Mouse (Mus musculus) CH12.LX (cell line): ENCODE data around the gene Ctbp1. TPM values are rescaled to one million over a fixed set of nuclear protein-coding genes. Genes with fewer than 3 reads are reported as not detected.

Source experiments
- DNase-seq: peaks from one replicate; pipeline ENCODE4 v3.0.0-alpha.2; 2013; ENCODE audit errors: extremely low read depth
- H3K27ac ChIP-seq: 2 replicates; pipeline ENCODE4 v1.5.1; 2012; ENCODE audit warnings: low read depth, mild to moderate bottlenecking, control low read depth, moderate library complexity; ENCODE audit not compliant: insufficient read depth
- H3K27me3 ChIP-seq: replicated peaks from 2 replicates; pipeline ENCODE3; 2012; ENCODE audit warnings: inconsistent platforms
- H3K36me3 ChIP-seq, 2 experiments: replicated peaks in 1 of 2; 2 replicates each; pipeline versions ENCODE3 to v1.6.1; 2012; ENCODE audit warnings: inconsistent platforms in 1 of 2, low read length in 1 of 2, mild to moderate bottlenecking in 1 of 2, mixed read lengths in 1 of 2, moderate library complexity in 1 of 2; ENCODE audit not compliant: control insufficient read depth in 1 of 2, insufficient read depth in 1 of 2
- H3K4me1 ChIP-seq, 2 experiments: 2 replicates each; pipeline ENCODE4 v1.6.1; 2012; ENCODE audit warnings: inconsistent platforms in 1 of 2, moderate library complexity in 1 of 2; ENCODE audit not compliant: insufficient read depth in 2 of 2, control insufficient read depth in 1 of 2
- H3K4me2 ChIP-seq: 2 replicates; pipeline ENCODE4 v1.6.1; 2012; ENCODE audit warnings: low read depth, mild to moderate bottlenecking, control low read depth; ENCODE audit not compliant: poor library complexity, insufficient read depth, severe bottlenecking
- H3K4me3 ChIP-seq, 3 experiments: fragments of 150-350 bp in 1 of 3; sonication (generic) in 1 of 3; replicated peaks in 1 of 3; 2 replicates each; pipeline versions ENCODE3 to v1.5.1; 2011 to 2012; ENCODE audit warnings: low read depth in 2 of 3, low read length in 2 of 3, mild to moderate bottlenecking in 2 of 3, moderate library complexity in 2 of 3, control low read depth in 1 of 3, improper control_type of control experiment in 1 of 3, inconsistent platforms in 1 of 3, mixed read lengths in 1 of 3; ENCODE audit not compliant: poor library complexity in 1 of 3
- H3K79me2 ChIP-seq: replicated peaks from 2 replicates; pipeline ENCODE4 v1.6.1; 2012; ENCODE audit warnings: mild to moderate bottlenecking, moderate library complexity; ENCODE audit not compliant: control insufficient read depth, poor library complexity, insufficient read depth, severe bottlenecking; ENCODE audit errors: extremely low read depth
- H3K9ac ChIP-seq: 2 replicates; pipeline ENCODE4 v1.6.1; 2012; ENCODE audit warnings: low read depth, mild to moderate bottlenecking, control low read depth, moderate library complexity; ENCODE audit not compliant: insufficient read depth
- H3K9me3 ChIP-seq: replicated peaks from 2 replicates; pipeline ENCODE3; 2012; ENCODE audit warnings: low read length, inconsistent platforms, mixed read lengths
- CHD1 ChIP-seq: IDR thresholded peaks from 2 replicates; pipeline ENCODE4 v1.6.1; 2012; ENCODE audit warnings: low read depth, low read length, improper control_type of control experiment, inconsistent platforms
- E2F4 ChIP-seq: IDR thresholded peaks from 2 replicates; pipeline ENCODE4 v1.6.1; 2011; ENCODE audit warnings: low read depth, low read length, improper control_type of control experiment; ENCODE audit not compliant: insufficient replicate concordance
- EP300 ChIP-seq: IDR thresholded peaks from 2 replicates; pipeline ENCODE4 v1.6.1; 2011; ENCODE audit warnings: low read length, improper control_type of control experiment
- ETS1 ChIP-seq: conservative IDR thresholded peaks from 2 replicates; pipeline ENCODE4 v1.6.1; 2012; ENCODE audit warnings: low read depth, mild to moderate bottlenecking, inconsistent platforms, low read length, improper control_type of control experiment, moderate library complexity
- GABPA ChIP-seq: IDR thresholded peaks from 2 replicates; pipeline ENCODE4 v1.6.1; 2012; ENCODE audit warnings: low read depth, low read length, improper control_type of control experiment, inconsistent platforms; ENCODE audit not compliant: insufficient replicate concordance
- IRF4 ChIP-seq: IDR thresholded peaks from 2 replicates; pipeline ENCODE4 v1.6.1; 2014; ENCODE audit warnings: low read depth, mild to moderate bottlenecking, inconsistent platforms, low read length, improper control_type of control experiment
- JUND ChIP-seq: conservative IDR thresholded peaks from 2 replicates; pipeline ENCODE4 v1.6.1; 2011; ENCODE audit warnings: low read depth, low read length, improper control_type of control experiment
- MAX ChIP-seq: IDR thresholded peaks from 2 replicates; pipeline ENCODE4 v1.6.1; 2011; ENCODE audit warnings: low read length, improper control_type of control experiment
- MAZ ChIP-seq: IDR thresholded peaks from 2 replicates; pipeline ENCODE4 v1.6.1; 2012; ENCODE audit warnings: low read depth, mild to moderate bottlenecking, inconsistent platforms, low read length, improper control_type of control experiment, moderate library complexity
- MXI1 ChIP-seq: IDR thresholded peaks from 2 replicates; pipeline ENCODE4 v1.6.1; 2011; ENCODE audit warnings: mild to moderate bottlenecking, low read depth, low read length, improper control_type of control experiment
- NELFE ChIP-seq: IDR thresholded peaks from 2 replicates; pipeline ENCODE4 v1.6.1; 2011; ENCODE audit warnings: low read depth, low read length, improper control_type of control experiment
- NRF1 ChIP-seq: IDR thresholded peaks from 2 replicates; pipeline ENCODE4 v1.6.1; 2014; ENCODE audit warnings: low read depth, mild to moderate bottlenecking, inconsistent platforms, low read length, improper control_type of control experiment, moderate library complexity
- POLR2AphosphoS2 ChIP-seq: IDR thresholded peaks from 2 replicates; pipeline ENCODE4 v1.6.1; 2011; ENCODE audit warnings: low read depth, low read length, improper control_type of control experiment
- SIN3A ChIP-seq: IDR thresholded peaks from 2 replicates; pipeline ENCODE4 v1.6.1; 2012; ENCODE audit warnings: low read length, improper control_type of control experiment, inconsistent platforms
- SMC3 ChIP-seq: IDR thresholded peaks from 2 replicates; pipeline ENCODE4 v1.6.1; 2011; ENCODE audit warnings: low read depth, low read length, improper control_type of control experiment
- UBTF ChIP-seq: IDR thresholded peaks from 2 replicates; pipeline ENCODE4 v1.6.1; 2012; ENCODE audit warnings: low read depth, mild to moderate bottlenecking, inconsistent platforms, low read length, improper control_type of control experiment, moderate library complexity
- ZKSCAN1 ChIP-seq: IDR thresholded peaks from 2 replicates; pipeline ENCODE4 v1.6.1; 2012; ENCODE audit warnings: low read depth, inconsistent platforms, low read length, improper control_type of control experiment, borderline replicate concordance
- ZMIZ1 ChIP-seq: IDR thresholded peaks from 2 replicates; pipeline ENCODE4 v1.6.1; 2012; ENCODE audit warnings: low read depth, mild to moderate bottlenecking, inconsistent platforms, low read length, improper control_type of control experiment
- ZNF384 ChIP-seq: IDR thresholded peaks from 2 replicates; pipeline ENCODE4 v1.6.1; 2012; ENCODE audit warnings: low read depth, low read length, improper control_type of control experiment, inconsistent platforms
- dilution Hi-C: fragments of 300-500 bp; cut with MboI; formaldehyde crosslinking; loops from 2 replicates; pipeline ENCODE4 v1.14.3; 2020; ENCODE audit warnings: low sequenced_read_pairs; ENCODE audit not compliant: extremely low pct_unique_long_range_greater_than_20kb, extremely low pct_ligation_motif_present
- in situ Hi-C: fragments of 300-500 bp; cut with MboI; formaldehyde crosslinking; loops from 3 replicates; pipeline ENCODE4 v1.14.3; 2019; ENCODE audit warnings: low sequenced_read_pairs, low pct_ligation_motif_present, low pct_unique_long_range_greater_than_20kb, mixed read lengths
- polyA plus RNA-seq: library from polyadenylated mRNA; unstranded; fragments of >175 nt; gene quantifications from 2 replicates; pipeline ENCODE4 v1.2.1, GENCODE M21; 2012; ENCODE audit warnings: low read depth; ENCODE audit not compliant: insufficient read length
- total RNA-seq, 2 experiments: library from RNA; depleted of rRNA; stranded (reverse); fragments of 300-350 nt in 1 of 2; fragments of >200 nt in 1 of 2; gene quantifications; 2 replicates each; pipeline ENCODE4 v1.2.3; 2012 to 2014

Gene Ctbp1
- total and polyA plus RNA-seq, 3 experiments: 109 to 187 (median 167) TPM

- in situ Hi-C loops: no loop called here
- Histone ChIP-seq H3K9ac (no peak overlapping the region), H3K79me2 (no peaks in the 10 kb centered on the region), H3K27me3 (peaks cover 20% of the 10 kb centered on the region), H3K4me2 (no peak overlapping the region), H3K36me3 (no peaks in the 10 kb centered on the region), H3K4me1 (0 out of 4 replicates have a peak, but pooled peaks cover 0 to 3% of the 10 kb centered on the region in 2 experiments), H3K27ac (no peak overlapping the region), H3K4me3 (no peak overlapping the region), H3K9me3 (no peaks in the 10 kb centered on the region)
- dilution Hi-C loops: no loop called here
- DNase-seq: no peak
- TF ChIP-seq NELFE: no peak
- no peak for TF ChIP-seq E2F4
Measured at GRCm38 (mm10) chr5:33210515-33210914, 64.3 kb downstream of the Ctbp1 start.

- Histone ChIP-seq H3K9me3 (no peaks in the 10 kb centered on the region), H3K4me3 (no peak overlapping the region), H3K36me3 (no peaks in the 10 kb centered on the region), H3K4me1 (peaks cover 0 to 10% of the 10 kb centered on the region in 2 experiments; a peak in 1 of 4 replicates), H3K4me2 (no peak overlapping the region), H3K79me2 (no peaks in the 10 kb centered on the region), H3K27me3 (peaks cover 3% of the 10 kb centered on the region), H3K9ac (no peak overlapping the region), H3K27ac (no peak overlapping the region)
- no peak for TF ChIP-seq NRF1
- TF ChIP-seq UBTF: no peak
- no peak for TF ChIP-seq POLR2AphosphoS2
- no peak for TF ChIP-seq JUND
- no peak for TF ChIP-seq ZKSCAN1
- TF ChIP-seq GABPA: no peak
- TF ChIP-seq NELFE: no peak
- no peak for TF ChIP-seq CHD1
- TF ChIP-seq SMC3: no peak
- TF ChIP-seq MXI1: no peak
- TF ChIP-seq IRF4: no peak
- no peak for TF ChIP-seq SIN3A
- no peak for TF ChIP-seq MAZ
- no peak for TF ChIP-seq MAX
- no peak for TF ChIP-seq ZNF384
- no peak for TF ChIP-seq ZMIZ1
- no peak for TF ChIP-seq EP300
- TF ChIP-seq E2F4: no peak
- no peak for TF ChIP-seq ETS1
- dilution Hi-C loops (no loop called here), in situ Hi-C loops (no loop called here)
- no peak for DNase-seq
Measured at GRCm38 (mm10) chr5:33208533-33209245, 66.1 kb downstream of the Ctbp1 start.
